ENCODE assay signal across 24 mouse cellular contexts in genomic region chr1:132903519-132903918, GRCm38 (mm10). TPM values are rescaled to one million over a fixed set of nuclear protein-coding genes. Genes with fewer than 3 reads are reported as not detected.
"Had no signal": no experiment of that assay in that cellular context is flagged by ENCODE, and none has a peak within 500 bp of the region (broad histone marks: within the 10 kb centered on the region; RNA-seq: fewer than 3 reads in every experiment).

No protein-coding gene starts in this region.

- H3K4me3 ChIP-seq: gastrocnemius, adult 2 months; heart, embryonic 10.5 days; heart, embryonic 12.5 days; hindbrain, embryonic 10.5 days; hindbrain, embryonic 12.5 days; kidney, embryonic 15.5 days; limb, embryonic 13.5 days; limb, embryonic 15.5 days had no signal

- H3K9ac ChIP-seq: heart, embryonic 12.5 days; hindbrain, embryonic 12.5 days; hindbrain, embryonic 14.5 days; kidney, embryonic 15.5 days; limb, embryonic 13.5 days; limb, embryonic 15.5 days had no signal

- H3K9me3 ChIP-seq: heart, embryonic 10.5 days; hindbrain, embryonic 10.5 days; hindbrain, embryonic 12.5 days; kidney, embryonic 15.5 days; limb, embryonic 13.5 days; limb, embryonic 15.5 days had no signal

- DNase-seq: gastrocnemius, adult 2 months; gastrocnemius, postnatal 10 days; gastrocnemius, postnatal 25 days; heart, adult 18-20 months; heart, postnatal 10 days; heart, postnatal 4 days; kidney, adult 11 months; kidney, adult 2 months; kidney, adult 9 months; kidney, postnatal 14 days; kidney, postnatal 36 days; left cerebral cortex, postnatal 4 days had no signal

- H3K4me1 ChIP-seq: limb, embryonic 15.5 days had no signal

- H3K27me3 ChIP-seq: hindbrain, embryonic 12.5 days; kidney, embryonic 15.5 days; limb, embryonic 15.5 days had no signal

- H3K4me2 ChIP-seq: heart, embryonic 12.5 days; hindbrain, embryonic 12.5 days; hindbrain, embryonic 14.5 days; kidney, embryonic 15.5 days; limb, embryonic 13.5 days; limb, embryonic 15.5 days had no signal

- ATAC-seq: hindbrain, embryonic 16.5 days; intestine, embryonic 16.5 days had no signal

- H3K27ac ChIP-seq: gastrocnemius, adult 2 months; heart, embryonic 10.5 days; hindbrain, embryonic 10.5 days; hindbrain, embryonic 12.5 days; hindbrain, embryonic 14.5 days; kidney, embryonic 15.5 days; kidney, postnatal 0 days; limb, embryonic 13.5 days; limb, embryonic 15.5 days had no signal

- H3K36me3 ChIP-seq: heart, embryonic 10.5 days; heart, embryonic 12.5 days; hindbrain, embryonic 10.5 days; hindbrain, embryonic 12.5 days; kidney, embryonic 15.5 days; limb, embryonic 13.5 days; limb, embryonic 15.5 days had no signal

RNA-seq across cellular contexts. Expression of gene Lrrn2, which starts 23.4 kb away (rescaled TPM):
- total RNA-seq: granulocyte monocyte progenitor cell, adult 5-6 weeks had no signal
